Mouse (Mus musculus): ENCODE data around the gene Macf1.
A peak's percentile ranks its signal among the peaks of the same experiment; 100 is the strongest.
"Not testable (repeated sequence)": the region's sequence is repeated elsewhere in the genome, so short reads cannot be mapped to it uniquely, and the experiment has no call there.

Macf1 gene

GRCm38 (mm10) chr4:123670598-123670997 is 13.6 kb downstream of the Macf1 start:
- DNase-seq (ENCODE audit: low read depth) = no peak

DNA sequence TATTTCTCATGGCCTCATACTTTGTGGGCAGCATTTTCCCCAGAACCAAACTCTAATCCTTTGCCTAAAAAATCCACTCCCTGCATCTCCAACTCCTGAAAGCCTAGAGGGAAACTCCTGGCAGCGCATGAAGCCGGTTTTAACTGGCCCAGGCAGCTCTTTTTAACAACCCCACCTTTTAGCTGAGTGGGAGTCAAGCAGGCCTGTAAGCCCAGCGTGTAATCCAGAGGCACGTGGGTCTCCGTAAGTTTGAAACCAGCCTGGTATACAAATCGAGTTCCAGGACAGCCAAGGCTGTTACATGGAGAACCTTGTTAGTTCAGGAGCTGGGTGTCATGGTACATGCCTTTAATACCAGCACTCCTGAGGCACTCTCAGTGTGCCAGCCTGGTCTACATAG is 14.5 kb downstream of the Macf1 start:
- DNase-seq (ENCODE audit: low read depth) = no peak

GRCm38 (mm10) chr4:123667260-123667867 is 16.8 kb downstream of the Macf1 start:
- DNase-seq (ENCODE audit: low read depth) = peak; percentile 83

DNA sequence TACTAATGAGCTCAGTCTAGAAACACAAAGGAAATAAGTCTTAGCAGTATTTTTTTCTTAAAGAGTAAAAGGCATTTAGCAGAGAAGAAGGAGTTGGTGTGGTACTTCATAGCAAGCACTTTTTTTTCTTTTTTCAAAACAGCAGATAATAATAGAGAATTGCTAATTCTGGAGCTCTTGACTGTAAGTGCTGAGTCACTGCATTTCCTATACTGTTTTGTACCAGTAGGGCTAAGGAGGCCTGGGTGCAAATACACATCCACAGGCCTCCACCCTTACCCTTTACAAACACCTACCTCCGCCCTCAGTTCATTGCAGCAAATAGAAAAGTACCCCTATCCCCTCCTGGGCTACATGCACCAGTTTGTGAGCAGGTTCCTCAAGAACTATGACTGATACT is 17.6 kb downstream of the Macf1 start:
- no peak for DNase-seq (ENCODE audit: low read depth)

- DNase-seq (ENCODE audit: low read depth) = peak; percentile 13
These were observed 18.4 kb downstream of the Macf1 start for GRCm38 (mm10) chr4:123665681-123666278.

DNA sequence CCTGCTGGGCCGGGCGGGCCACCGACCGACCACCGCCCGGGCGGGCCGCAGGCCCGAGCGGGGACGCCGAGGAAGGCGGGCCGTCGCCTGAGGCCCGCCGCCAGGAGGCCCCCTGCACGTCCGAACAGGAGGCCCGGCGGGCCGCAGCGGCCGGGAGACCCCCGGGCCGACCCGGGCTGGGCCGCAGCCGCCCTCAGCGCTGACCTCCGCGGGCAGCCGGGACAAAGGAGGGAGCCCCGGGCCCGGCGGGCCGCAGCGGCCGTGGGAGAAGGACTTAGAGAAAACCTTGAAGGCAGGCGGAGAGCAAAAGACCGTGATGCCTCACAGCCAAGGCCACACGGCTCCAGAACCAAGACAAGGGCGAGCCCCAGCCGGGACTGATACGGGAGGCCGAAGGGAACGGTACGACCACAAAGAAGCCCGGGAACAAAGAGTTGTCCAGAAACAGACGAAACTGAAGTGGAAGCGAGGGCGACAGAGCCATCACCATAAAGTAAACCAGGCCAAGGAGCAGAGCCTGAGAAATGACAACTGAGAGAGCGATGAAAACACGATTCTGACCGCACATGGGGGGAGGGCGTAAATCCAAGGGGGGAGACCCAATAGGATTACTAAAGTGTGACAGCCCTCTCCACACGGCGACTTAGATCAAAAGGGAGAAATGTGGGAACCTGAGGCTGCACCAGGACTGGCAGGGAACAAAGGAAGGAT is 19.1 kb downstream of the Macf1 start:
- peak; percentile 50 for DNase-seq (ENCODE audit: low read depth)

GRCm38 (mm10) chr4:123664021-123664950 is 19.9 kb downstream of the Macf1 start:
- peak; percentile 67 for DNase-seq (ENCODE audit: low read depth)

DNA sequence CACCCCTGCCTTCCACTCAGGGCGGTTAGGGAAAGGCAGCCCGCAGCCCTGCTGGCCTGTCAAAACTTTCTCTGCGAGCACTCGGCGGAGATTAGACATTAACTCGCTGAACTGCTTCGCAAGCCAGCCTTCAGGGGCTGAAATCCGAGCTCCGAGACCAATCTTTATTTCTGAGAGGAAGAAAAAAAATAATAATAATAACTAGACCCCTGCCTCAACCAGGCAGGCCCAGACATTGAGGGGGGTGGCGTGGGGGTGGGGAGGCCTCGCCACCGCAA is 20.5 kb downstream of the Macf1 start:
- no peak for DNase-seq (ENCODE audit: low read depth)

GRCm38 (mm10) chr4:123662914-123663687 is 21.1 kb downstream of the Macf1 start:
- peak; percentile 47 for DNase-seq (ENCODE audit: low read depth)

DNA sequence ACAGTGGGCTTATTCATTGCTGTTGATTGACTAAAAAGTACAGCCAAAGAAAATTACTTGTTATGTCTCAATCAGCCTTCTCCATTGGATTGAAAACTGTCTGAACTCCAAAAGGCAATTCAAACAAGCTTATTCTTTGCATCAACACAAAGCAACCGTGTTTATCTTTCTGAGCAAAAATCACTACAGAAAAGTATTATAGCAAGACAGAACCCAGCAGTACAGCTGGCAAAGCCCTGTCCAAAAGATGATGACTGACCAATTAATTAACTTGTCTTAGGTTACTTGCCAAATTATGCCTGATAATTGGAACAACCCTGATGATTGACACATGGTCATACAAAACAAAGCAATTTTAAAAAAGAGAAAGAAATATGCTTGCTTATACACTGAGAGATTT is 26.0 kb downstream of the Macf1 start:
- no peak for DNase-seq (ENCODE audit: low read depth)

DNA sequence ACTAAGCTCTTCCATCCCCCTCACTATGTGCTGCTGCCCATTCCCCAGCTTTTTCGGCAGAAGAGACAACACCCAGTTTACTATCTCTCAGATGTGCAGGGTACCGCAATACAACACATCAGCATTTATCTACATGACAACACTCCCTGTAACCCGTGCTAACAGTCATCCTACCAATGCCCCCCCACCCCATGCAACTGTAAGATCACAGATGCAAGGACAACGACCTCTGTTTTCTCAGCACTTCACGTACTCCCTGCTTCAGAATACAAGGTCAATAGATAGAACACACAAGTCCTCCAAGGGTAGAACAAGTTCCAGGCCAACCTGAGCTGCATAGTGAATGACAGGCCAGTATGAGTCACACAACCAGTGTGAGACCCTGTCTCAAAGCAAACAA is 28.9 kb downstream of the Macf1 start:
- no peak for DNase-seq (ENCODE audit: low read depth)

DNA sequence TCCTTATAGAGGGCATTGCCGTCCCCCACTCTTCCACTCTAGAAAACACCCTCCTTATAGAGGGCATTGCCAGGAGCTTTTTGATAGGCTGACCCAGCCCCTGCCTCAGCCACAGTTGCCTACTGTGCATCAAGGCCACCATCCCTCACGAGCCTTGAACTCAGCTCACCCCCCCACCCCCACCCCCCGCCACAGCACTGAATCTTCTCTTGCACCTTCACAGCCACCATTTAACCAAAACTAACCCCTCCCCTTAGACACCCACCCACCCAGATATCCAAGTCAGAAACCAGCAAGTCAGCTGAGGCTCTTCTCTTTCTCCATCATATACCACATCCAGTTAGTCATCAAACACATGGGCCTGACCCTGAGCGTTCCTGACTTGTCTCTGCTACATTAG is 29.6 kb downstream of the Macf1 start:
- DNase-seq (ENCODE audit: low read depth) = no peak

DNA sequence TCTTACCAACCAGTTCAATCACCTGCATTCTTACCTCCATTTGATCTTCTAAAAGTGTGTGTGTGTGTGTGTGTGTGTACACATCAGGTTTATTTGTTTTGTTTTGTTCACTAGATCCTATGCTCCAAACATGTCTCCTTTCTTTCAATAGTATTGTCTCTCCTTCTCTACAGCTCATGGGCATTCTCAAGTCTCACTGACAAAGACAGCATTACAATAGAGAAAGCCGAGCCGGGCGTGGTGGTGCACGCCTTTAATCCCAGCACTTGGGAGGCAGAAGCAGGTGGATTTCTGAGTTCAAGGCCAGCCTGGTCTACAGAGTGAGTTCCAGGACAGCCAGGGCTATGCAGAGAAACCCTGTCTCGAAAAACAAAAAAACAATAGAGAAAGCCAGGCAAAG is 30.7 kb downstream of the Macf1 start:
- DNase-seq (ENCODE audit: low read depth) = not testable (repeated sequence)

- no peak for DNase-seq (ENCODE audit: low read depth)
These were observed 32.0 kb downstream of the Macf1 start for GRCm38 (mm10) chr4:123652130-123652529.

GRCm38 (mm10) chr4:123649131-123649530 is 35.0 kb downstream of the Macf1 start:
- no peak for DNase-seq (ENCODE audit: low read depth)

DNA sequence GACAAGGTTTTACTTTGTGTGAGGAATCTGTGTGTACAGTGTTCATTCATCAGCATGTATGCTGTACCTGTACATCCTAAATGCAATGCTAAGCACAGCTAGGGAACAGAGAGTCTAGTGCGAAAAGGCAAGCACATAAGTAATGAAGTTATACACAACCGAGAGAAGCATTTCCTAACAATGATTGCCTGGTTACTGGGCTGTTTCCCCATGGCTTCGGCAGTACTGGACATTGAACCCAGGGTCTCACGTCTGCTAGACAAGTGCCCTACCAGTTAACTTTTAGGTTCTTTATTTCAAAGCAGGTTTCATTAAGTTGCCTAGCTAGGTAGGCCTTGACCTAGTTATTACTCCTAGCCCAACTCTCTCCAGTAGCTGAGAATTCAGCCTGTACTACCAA is 36.5 kb downstream of the Macf1 start:
- DNase-seq (ENCODE audit: low read depth) = no peak

DNA sequence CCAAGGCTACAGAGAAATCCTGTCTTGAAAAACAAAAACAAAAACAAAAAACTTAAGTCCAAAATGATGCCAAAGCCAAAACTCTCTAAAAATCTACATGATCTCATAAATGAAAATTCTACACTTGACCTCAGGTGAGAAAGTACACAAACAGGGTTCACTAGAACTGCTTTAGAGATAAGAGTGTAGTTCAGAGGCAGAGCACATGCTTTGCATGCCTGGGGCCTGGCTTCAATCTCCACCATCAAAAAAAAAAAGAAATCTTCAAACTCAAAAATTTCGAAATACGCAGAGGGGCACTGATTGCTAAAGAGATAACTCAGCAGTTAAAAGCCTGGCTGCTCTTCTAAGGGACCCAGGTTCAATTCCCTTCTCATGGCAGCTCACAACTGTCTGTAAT is 37.1 kb downstream of the Macf1 start:
- no peak for DNase-seq (ENCODE audit: low read depth)

GRCm38 (mm10) chr4:123645246-123645845 is 38.8 kb downstream of the Macf1 start:
- DNase-seq (ENCODE audit: low read depth) = no peak

DNA sequence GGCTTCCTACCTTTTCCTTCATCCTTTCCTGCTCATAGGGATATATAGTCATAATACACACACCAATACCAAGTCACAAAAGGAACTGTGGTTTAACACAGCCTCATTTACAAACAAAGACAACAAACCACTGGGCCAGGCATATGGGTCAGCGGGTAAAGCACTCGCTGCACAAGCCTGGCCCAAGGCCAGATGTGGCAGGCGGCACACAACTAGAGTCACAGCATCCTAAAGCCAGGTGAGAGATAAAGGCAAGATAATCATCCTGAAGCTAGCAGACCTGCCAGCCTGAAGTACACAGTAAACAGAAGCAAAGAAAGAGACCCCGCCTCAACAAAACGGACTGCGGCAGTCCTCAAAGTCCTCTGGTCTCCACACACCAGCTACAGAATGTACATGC is 40.6 kb downstream of the Macf1 start:
- DNase-seq (ENCODE audit: low read depth) = no peak

- no peak for DNase-seq (ENCODE audit: low read depth)
These were observed 41.3 kb downstream of the Macf1 start for GRCm38 (mm10) chr4:123642877-123643276.

- DNase-seq (ENCODE audit: low read depth) = no peak
These were observed 47.0 kb downstream of the Macf1 start for GRCm38 (mm10) chr4:123637136-123637535.

- DNase-seq (ENCODE audit: low read depth) = no peak
These were observed 48.7 kb downstream of the Macf1 start for GRCm38 (mm10) chr4:123635428-123635827.
